Mouse (Mus musculus) ES-CJ7 (cell line): ENCODE results near the gene Gm42906.
A peak's percentile ranks its signal among the peaks of the same experiment; 100 is the strongest.

Experiments
- DNase-seq: peaks from one replicate; pipeline ENCODE4 v3.0.0; 2011; ENCODE audit warnings: low read depth, low spot score

Gene Gm42906

DNA sequence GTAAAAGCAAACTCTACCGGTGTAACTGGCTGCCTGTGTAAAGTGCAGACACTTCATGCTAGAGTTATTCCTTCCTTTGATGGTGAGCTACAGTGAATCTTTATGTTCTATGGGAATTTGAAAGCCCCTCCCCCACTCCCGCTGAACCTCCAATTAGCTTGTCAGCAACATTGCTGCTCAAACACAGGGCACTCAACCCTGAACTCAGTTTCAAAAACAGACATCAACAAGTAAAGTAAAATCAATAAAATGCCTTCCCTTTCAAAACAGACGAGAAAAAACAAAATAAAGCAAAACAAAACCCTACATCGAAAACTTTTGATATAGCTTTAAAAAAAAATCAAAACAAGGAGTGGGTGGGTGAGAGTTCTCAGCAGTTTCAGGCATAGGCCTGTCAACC lies 273.9 kb downstream of the Gm42906 start:
- DNase-seq = no peak

DNA sequence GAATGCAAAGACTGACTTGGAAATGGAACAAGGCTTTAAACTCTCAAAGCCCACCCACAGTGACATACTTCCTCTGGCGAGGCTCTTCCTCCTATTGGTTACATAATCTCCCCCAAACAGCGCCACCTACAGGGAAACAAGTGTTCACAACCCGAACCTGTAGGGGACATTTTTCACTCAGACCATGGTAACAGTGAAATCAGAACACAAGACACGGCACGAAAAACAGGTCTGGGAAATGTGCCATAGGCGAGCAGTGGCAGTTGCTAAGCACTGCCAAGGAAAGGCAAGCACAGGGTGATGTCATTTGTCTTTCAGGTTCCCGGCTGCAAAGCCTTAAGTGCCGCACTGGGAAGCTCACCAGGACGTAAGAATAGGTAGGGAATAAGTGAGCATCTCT lies 276.4 kb downstream of the Gm42906 start:
- DNase-seq = peak; percentile 21

DNA sequence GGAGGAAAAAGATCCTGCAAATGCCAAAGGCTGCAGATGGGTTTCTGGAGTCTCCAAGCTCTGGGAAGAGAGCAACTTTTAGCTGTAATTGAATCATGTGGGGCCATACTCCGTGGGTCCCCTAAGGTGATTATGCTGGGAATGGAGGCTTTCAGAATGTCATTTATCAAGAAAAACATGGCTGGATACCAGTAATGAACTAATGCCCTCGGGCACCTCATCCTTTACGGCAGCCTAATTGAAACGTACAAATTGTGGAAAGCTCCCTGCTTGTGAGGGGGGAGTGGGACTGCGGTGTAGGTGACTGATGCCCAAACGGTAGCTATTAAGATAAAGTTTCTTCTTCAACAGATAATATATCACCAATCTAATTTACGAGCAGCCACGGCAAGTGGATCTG lies 278.5 kb downstream of the Gm42906 start:
- no peak for DNase-seq

DNA sequence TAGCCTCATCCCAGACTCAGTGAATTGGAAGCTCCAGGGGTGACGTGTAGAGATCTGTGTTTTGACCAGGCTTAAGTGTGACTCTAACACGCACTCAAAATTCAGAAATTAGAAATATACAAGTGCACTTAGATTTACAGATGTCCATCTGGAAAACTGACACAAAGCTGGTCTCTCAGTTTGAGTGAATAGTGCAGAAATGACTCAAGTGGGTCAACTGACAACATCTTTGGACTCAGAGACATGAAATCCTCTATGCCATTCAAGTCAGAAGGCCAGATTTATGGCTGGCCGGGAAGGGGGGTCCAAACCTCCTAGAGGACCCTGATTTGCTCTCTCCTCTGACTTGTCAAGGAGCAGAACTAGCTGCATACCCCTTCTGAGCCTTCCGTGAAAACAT lies 279.9 kb downstream of the Gm42906 start:
- DNase-seq = no peak

DNA sequence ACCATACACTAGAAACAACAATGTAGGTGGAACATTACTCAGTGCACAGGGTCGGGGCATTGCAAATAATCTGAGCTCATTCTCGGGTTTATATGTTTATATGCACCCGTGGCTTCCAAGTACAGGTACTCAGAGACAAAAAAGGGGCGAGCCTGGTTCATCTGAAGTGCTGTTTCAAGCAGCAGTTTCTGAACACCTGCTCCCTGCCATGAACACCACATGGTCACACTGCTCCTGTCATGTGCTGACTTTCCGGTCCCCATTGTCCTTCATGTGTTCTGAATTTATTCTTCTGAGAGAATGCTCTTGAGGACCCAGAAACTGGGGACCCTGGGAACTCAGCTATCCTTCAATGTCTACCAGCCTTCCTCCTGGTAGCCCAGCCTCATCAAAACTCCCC lies 282.2 kb downstream of the Gm42906 start:
- DNase-seq = no peak

DNA sequence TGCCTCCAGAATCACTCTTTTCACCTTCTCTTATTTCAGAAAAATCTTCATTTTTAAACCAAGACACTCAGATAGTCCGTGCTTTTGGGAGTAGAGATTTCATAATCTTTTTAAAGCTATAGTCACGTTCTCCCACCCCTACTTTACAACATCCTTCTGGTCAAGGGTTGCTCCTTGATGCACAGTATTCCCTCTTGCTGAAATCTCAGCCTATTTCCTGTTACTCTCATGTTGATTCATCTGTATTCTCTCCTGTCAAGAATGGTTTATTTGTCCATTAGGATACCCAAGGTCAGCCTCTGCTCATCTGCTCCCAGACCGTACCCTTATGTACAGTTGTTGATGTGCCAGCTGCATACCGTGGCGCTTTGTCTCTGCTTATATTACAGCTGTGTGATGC lies 284.0 kb downstream of the Gm42906 start:
- no peak for DNase-seq

DNA sequence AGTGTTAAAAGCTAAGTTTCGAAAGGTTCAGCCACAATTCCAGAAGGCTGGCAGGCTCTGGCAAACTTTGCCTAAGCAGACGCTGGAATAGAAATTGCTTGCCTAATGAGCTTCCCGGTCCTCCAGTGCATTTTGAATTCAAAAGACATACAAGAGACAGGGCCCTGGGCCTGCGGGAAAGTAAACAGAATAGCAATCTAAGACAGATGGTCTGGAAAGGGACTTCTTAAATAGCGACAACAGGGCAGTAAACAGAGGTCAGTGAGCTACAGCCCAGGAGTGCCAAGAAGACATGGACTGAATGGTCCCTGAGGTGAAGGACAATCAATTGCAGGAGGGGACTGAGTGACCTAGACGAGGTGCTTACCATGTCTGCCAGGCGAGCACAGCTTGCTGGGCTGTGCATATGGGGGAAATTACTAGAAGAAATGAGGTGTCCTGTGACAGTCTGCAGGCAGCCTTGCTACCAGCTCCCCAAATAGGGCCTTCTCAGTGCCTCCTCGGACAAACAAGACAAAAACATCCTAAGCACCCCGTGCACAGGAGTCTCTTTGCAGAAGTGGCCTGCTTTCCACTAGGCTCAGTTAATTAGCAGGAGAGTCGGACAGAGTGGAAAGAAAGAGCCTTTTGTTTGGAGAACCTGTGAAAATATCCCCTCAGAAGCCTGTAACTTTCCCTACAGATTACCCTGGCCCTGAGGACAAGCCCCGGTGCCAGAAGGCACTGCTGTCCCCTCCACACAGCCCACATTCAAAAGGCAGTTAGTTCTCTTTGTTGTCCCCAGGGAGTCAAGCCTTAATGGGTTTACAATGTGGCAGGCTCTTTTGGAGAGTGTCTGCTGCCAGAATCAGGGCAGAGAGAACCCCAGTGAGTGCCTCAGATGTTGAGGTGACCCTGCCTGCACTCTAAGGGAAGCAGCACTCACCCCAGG lies 285.0 kb downstream of the Gm42906 start:
- DNase-seq = no peak

DNA sequence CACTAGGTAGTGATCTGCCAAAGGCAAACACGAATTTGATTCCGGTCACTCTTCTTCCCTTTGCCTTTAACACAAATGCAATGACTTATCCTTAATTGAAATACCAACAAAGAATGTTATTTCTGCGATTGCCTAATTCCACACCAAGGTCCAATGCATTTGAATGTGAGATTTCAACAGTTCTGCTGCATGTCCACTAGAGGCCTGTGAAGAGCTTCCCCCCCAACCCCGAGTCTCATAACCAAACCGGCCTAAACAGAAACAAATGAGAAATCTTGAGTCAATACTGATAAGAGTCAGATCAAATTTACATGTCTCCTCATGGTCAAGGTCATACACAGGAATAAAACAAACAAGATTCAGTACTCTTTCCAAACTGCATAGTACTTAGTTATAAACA lies 285.7 kb downstream of the Gm42906 start:
- no peak for DNase-seq

DNA sequence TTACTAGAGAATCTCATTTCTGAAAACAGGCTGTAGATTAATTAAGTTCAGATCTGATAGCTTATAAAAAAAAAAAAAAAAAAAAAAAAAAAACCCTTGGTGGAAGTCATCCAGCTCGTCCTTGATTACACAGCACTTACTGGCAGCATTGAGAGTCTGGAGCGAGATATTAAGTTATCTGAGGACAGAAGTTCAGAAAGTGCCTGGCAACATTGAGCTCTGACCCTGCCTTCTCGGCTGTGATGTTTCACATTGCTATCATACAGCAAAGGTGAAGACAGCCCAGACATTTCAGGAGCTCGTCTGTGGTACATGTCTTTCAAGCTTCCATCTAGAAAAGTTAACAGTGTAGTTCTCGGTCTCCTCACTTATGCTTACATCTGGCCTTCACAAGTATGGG lies 290.1 kb downstream of the Gm42906 start:
- no peak for DNase-seq

DNA sequence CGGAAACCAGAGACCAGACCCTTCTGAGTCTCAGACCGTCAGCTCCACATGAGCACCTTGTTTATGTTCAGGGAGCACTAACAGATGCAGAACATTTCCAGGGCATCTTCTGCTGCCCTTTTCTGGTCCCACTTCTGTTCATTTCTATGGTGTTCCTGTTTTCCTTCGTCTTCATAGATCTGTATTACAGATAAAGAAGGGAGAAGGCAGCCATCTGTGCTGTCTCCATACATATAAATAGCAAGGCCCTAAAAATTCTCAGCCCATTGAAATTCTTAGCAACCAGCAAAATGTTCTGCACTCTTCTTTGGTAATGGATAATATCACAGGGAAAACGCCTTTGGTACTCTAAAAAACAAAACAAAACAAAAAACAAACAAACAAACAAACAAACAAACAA lies 290.7 kb downstream of the Gm42906 start:
- DNase-seq = no peak

DNA sequence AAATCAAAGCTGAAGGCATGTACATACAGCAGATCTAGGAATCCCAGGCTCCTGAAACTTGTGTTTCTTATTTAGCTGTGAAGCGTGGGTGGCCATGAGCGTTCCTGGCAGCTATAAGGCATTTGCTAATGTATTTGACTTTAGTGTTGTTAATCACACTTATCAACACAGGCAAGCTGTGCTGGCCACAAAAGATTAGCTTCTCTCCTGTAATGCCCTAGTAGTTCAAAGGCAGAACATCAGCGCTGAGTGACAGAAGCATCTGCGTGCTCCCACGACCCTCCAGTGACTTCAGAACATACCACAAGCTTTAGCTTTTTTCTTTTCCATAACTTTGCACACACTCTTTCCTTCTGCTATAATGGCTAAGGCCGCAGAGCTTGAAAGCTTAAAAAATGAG lies 292.0 kb downstream of the Gm42906 start:
- DNase-seq = no peak

DNA sequence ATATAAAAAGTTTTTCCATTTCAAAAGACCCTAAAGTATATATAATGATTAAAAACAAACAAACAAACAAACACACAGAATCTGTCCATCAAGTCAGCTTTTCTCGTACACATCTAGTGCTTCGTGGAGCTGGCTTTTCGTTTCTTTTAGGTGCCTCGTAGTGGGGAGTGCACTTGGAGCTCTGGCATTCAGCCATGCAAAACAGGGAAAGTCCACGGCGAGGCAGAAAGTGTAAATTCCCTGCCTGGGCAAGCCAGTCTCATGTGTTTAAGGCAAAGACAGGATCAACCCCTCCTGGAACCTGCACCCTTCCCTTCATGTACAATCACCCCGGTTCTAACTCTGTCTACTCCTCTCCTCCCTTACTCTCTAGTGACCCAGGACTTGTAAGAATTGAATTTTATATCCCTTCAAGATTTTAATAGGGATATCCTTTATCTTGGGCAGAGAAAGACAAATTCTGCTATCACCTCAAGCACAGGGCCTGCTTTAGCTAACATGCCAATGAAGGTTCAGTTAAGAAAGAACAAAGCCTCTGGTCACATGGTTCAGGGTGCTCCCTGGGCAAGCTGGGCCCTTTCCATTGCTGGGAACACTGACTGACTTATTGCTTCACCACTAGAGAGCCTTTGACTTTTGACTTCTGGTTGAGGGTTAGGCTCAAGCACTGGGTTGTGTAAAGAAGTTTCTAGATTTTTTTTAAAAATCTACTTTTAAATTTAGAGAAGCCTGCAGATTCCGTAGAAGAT lies 292.7 kb downstream of the Gm42906 start:
- no peak for DNase-seq

DNA sequence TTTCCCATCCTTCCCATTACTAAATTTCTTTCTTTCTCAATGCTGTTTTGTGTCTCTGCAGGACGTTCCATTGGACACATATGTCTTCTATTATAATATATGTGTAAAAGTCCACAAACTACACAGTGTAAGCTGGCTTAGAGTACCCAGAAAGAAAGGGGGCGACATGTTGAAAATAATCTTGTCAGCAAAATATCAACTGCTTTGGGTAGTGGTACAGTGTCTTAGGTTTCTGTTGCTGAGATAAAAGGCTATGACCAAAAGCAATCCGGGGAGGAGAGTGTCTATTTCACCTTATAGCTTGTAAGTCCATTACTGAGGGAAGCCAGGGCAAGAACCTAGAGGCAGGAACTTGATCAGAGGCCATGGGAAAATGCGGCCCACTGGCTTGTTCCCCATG lies 293.8 kb downstream of the Gm42906 start:
- no peak for DNase-seq

DNA sequence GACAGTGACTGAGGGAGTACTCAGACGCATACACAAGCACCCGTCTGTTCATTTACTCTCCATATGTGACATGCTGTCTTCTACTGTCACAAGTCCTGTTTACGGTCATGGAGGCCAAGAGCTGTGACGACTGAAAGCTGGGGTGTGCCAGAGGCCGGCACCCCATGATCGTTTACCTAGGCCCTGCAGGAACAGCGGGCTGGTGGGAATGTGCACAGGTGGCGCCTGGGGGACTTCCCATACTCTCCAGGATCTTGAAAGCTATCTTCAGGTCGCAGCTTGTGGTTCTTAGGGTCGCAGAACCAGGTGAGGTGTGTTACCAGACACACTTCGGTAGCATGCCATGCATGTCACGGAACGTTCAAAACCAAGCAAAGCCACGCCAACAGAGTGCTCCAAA lies 294.2 kb downstream of the Gm42906 start:
- DNase-seq = no peak

DNA sequence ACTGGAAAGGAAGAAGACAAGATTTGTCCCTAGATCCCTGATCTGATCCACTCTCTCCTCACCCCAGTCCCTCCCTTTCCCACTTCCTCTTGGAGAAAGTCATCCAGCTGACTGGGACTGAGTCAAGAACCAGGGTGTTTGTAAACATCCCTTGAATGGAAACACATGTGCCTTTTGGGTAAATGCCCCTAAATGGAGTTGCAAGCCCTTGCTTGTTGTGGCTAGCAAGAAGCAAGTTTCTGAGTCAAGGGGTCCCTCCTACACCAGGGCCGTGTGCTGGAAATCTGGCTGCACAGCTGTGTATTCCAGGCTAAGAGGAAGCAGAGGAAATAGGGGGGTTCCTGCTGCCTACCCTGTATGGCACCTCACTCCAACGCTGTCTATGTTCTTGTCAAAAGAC lies 298.2 kb downstream of the Gm42906 start:
- DNase-seq = no peak

DNA sequence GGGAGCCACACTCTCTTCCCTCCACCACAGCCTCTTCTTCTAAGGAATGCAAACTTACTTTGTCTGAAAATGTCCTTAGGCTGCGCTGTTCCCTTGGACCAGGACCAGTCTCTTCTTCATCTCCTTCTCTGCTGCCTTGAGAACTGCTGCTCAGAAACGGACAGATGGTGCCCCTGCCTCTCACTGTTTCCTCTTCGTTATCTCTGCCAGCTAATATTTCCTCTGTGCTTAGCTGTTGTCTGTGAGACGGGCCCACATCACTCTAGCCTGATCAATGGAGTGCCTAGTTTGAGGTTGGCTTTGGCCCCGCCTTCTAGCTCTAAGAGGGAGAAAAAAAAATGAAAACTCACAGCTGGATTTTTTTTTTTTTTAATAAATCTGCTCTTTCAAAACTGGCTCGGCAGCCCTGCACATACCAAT lies 300.7 kb downstream of the Gm42906 start:
- DNase-seq = no peak

DNA sequence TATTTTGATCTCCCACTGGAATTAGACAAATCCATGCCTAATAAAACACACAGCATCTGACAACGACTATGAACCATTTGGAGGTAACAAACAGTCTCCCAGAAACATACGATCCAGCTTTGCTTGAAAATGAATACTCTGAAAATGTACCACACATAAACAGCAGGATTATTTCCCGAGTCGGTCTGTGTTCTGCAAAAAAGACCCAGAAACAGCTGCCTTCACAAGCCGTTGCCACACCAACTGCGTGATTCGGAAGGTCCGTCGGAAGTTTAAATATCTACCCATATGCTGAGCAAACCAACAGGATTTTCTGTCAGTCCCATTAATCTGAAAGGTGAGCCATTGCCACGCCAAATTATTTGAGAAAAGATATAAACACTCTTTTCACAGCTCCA lies 301.4 kb downstream of the Gm42906 start:
- no peak for DNase-seq

DNA sequence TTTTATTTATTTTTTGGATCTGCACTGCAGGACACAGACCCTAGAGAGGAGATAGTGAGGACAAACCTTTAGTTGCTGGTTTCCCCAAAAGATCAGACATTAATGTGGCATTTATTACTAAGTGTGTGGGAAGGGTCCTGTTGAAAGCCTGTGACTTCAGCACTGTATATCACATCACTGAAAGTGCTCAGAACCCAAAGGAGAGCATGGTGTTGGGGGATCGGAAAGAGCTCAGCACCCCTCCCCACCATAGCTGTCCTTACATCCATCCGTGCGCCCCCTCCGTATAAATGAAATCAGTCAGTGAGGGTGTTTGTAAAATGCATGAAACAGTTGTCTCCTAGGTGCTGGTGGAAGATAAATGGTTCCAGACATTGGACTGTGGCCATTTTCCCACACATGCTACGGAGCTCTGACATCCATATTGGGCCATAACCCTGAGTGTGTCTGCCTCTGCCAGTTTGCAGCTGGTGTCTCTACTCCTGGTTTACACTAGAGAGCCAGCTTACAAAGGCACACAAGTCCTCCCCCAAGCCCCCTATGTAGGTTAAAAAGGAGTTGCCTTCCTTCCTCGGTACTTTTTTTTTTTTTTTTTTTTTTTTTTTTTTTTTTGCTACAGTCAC lies 301.9 kb downstream of the Gm42906 start:
- no peak for DNase-seq

DNA sequence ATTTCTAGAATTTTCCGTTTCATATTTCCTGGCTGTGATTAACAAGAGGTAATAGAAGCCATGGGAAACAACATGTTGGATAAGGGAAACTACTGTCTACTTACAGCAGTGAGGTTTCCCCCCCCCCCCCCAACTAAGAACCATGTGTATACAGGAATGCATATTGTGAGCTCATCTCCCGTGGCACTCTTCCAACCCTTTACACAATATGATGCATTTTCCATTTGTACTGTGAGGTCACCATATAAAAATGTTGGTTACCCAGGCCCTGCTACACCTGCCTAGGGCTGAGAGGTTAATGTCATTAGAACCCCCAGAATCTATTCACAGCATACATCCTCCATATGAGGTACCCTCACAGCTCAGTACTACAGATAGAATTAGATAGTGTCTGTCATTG lies 310.1 kb downstream of the Gm42906 start:
- no peak for DNase-seq

DNA sequence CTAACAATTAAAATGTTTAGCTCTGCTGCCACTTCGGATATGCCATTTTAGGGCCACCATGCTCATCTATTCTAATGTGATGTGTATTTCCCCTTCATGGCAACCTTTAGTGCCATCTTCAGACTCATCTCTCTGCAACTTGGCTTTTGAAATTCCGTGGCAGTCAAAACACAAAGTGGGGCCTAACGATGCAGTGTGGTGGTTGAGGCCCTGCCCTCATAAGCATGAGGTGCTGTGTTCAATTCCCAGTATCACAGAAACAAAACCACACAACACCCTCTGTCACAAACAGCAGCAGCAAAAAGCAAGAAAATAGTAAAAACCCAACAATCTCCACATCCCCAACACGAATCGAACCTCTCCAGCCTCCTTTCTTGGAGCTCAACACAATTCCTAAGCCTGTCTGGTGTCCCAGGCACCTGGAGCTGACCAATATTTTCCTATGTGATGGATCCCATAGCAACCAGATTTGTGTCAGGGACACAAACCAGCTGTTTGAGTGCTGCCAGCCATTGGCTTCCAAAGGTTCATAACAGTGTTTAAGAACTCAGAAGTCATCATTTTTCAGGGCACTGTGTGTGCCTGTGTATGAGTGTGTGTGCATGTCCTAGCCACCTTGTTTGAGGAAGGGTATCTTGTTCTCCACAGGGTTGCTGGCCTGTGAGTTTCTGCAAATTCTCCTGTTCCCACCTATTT lies 311.6 kb downstream of the Gm42906 start:
- no peak for DNase-seq

DNA sequence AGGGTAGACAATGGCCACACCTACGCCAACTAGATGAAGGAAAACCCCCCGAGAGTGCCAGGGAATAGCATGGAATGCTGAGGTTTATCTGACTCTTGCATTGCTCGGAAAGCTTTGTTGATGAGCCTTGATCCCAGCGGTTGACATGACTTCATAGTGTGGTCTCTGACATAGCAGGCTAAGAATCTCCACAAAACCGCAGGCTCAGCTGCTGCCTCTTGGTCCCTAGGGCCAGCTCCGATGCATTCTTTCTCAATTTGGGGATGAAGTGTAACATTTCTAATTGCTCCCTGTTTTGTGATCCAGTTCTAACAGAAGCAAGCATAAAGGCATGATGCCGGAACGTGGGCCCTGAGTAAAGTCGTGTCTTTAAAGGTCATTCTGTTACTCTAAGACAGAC lies 315.2 kb downstream of the Gm42906 start:
- no peak for DNase-seq
